Mouse (Mus musculus) heart, postnatal 25 days (tissue): ENCODE data around the gene Rps17. TPM values are rescaled to one million over a fixed set of nuclear protein-coding genes. Genes with fewer than 3 reads are reported as not detected.
A peak's percentile ranks its signal among the peaks of the same experiment; 100 is the strongest.

ENCODE experiments used
- DNase-seq: peaks from one replicate; pipeline ENCODE4 v3.0.0; 2022; ENCODE audit warnings: low spot score
- intact Hi-C: fragments of 180-260 bp; cut with DNase I; formaldehyde crosslinking; loops from one replicate; pipeline ENCODE4 v1.15.1; 2025
- total RNA-seq, 2 experiments: library from RNA; stranded (reverse); gene quantifications; 2 replicates each; pipeline ENCODE4 v1.2.3; 2021

The Rps17 gene
- total RNA-seq, 2 experiments from 2014 or later: 798 to 858 TPM

GRCm38 (mm10) chr7:81337785-81338521, 7.1 kb downstream of the Rps17 start:
- intact Hi-C loops: loop anchor here (2.0 kb wide), 1 partner anchor 129 kb away; no protein-coding TSS in a partner anchor
- no peak for DNase-seq

- intact Hi-C loops: loop anchor here (1.0 kb wide), 1 partner anchor 169 kb away; no protein-coding TSS in a partner anchor
- DNase-seq: no peak
These were observed 8.6 kb downstream of the Rps17 start for GRCm38 (mm10) chr7:81336432-81336786.

- peak; percentile 20 for DNase-seq
- intact Hi-C loops: loop anchor here (1.0 kb wide), 1 partner anchor 169 kb away; no protein-coding TSS in a partner anchor
These were observed 9.2 kb downstream of the Rps17 start for GRCm38 (mm10) chr7:81335705-81336431.

GRCm38 (mm10) chr7:81331851-81332250, 13.2 kb downstream of the Rps17 start:
- no peak for DNase-seq
- intact Hi-C loops: no loop called here

GRCm38 (mm10) chr7:81330767-81331166, 14.3 kb downstream of the Rps17 start:
- intact Hi-C loops: no loop called here
- DNase-seq: no peak

- intact Hi-C loops: no loop called here
- DNase-seq: no peak
These were observed 17.4 kb downstream of the Rps17 start for GRCm38 (mm10) chr7:81327661-81328060.

GRCm38 (mm10) chr7:81326859-81327258, 18.2 kb downstream of the Rps17 start:
- DNase-seq: no peak
- intact Hi-C loops: no loop called here

- intact Hi-C loops: no loop called here
- no peak for DNase-seq
These were observed 19.0 kb downstream of the Rps17 start for GRCm38 (mm10) chr7:81326043-81326442.

- DNase-seq: no peak
- intact Hi-C loops: no loop called here
These were observed 23.3 kb downstream of the Rps17 start for GRCm38 (mm10) chr7:81321776-81322175.

GRCm38 (mm10) chr7:81319749-81320148, 25.3 kb downstream of the Rps17 start:
- intact Hi-C loops: no loop called here
- DNase-seq: no peak

- DNase-seq: no peak
- intact Hi-C loops: no loop called here
These were observed 29.5 kb downstream of the Rps17 start for GRCm38 (mm10) chr7:81315583-81315982.

GRCm38 (mm10) chr7:81311581-81311980, 33.5 kb downstream of the Rps17 start:
- DNase-seq: no peak
- intact Hi-C loops: no loop called here

GRCm38 (mm10) chr7:81311130-81311529, 33.9 kb downstream of the Rps17 start:
- intact Hi-C loops: no loop called here
- no peak for DNase-seq

GRCm38 (mm10) chr7:81309247-81309646, 35.8 kb downstream of the Rps17 start:
- intact Hi-C loops: no loop called here
- DNase-seq: no peak

GRCm38 (mm10) chr7:81307735-81308134, 37.3 kb downstream of the Rps17 start:
- no peak for DNase-seq
- intact Hi-C loops: no loop called here

GRCm38 (mm10) chr7:81304675-81305074, 40.4 kb downstream of the Rps17 start:
- intact Hi-C loops: loop anchor here (5.0 kb wide), 1 partner anchor 97 kb away; no protein-coding TSS in a partner anchor
- no peak for DNase-seq

- DNase-seq: no peak
- intact Hi-C loops: loop anchor here (5.0 kb wide), 1 partner anchor 97 kb away; no protein-coding TSS in a partner anchor
These were observed 41.0 kb downstream of the Rps17 start for GRCm38 (mm10) chr7:81304100-81304499.

- DNase-seq: no peak
- intact Hi-C loops: loop anchor here (5.0 kb wide), 1 partner anchor 96 kb away; no protein-coding TSS in a partner anchor
These were observed 41.4 kb downstream of the Rps17 start for GRCm38 (mm10) chr7:81303682-81304081.

- intact Hi-C loops: loop anchor here (5.0 kb wide), 1 partner anchor 94 kb away; no protein-coding TSS in a partner anchor
- DNase-seq: no peak
These were observed 43.7 kb downstream of the Rps17 start for GRCm38 (mm10) chr7:81301323-81301722.

- no peak for DNase-seq
- intact Hi-C loops: no loop called here
These were observed 46.8 kb downstream of the Rps17 start for GRCm38 (mm10) chr7:81298206-81298605.

- intact Hi-C loops: no loop called here
- no peak for DNase-seq
These were observed 49.9 kb downstream of the Rps17 start for GRCm38 (mm10) chr7:81295169-81295568.
